Mouse (Mus musculus): ENCODE data around the gene Terb2.

Terb2 gene

GRCm38 (mm10) chr2:122233341-122233740, 47.3 kb downstream of the Terb2 start:
- no peak for DNase-seq (ENCODE audit: inconsistent ontology term)

- DNase-seq (ENCODE audit: inconsistent ontology term) = peak; percentile 47
Observed at GRCm38 (mm10) chr2:122233759-122234557, 47.9 kb downstream of the Terb2 start.

- peak; percentile 92 for DNase-seq (ENCODE audit: inconsistent ontology term)
Observed at GRCm38 (mm10) chr2:122234611-122235288, 48.7 kb downstream of the Terb2 start, which contains the start of gene Sord. Sord (plus strand) TSS chr2:122234749.

- no peak for DNase-seq (ENCODE audit: inconsistent ontology term)
Observed at GRCm38 (mm10) chr2:122235425-122235824, 49.4 kb downstream of the Terb2 start.

- no peak for DNase-seq (ENCODE audit: inconsistent ontology term)
Observed at GRCm38 (mm10) chr2:122236321-122236720, 50.2 kb downstream of the Terb2 start.

- peak; percentile 41 for DNase-seq (ENCODE audit: inconsistent ontology term)
Observed at GRCm38 (mm10) chr2:122237891-122238470, 51.9 kb downstream of the Terb2 start.

GRCm38 (mm10) chr2:122240735-122241134, 54.7 kb downstream of the Terb2 start:
- DNase-seq (ENCODE audit: inconsistent ontology term) = no peak

GRCm38 (mm10) chr2:122241226-122241625, 55.2 kb downstream of the Terb2 start:
- no peak for DNase-seq (ENCODE audit: inconsistent ontology term)

- DNase-seq (ENCODE audit: inconsistent ontology term) = no peak
Observed at GRCm38 (mm10) chr2:122241935-122242334, 55.9 kb downstream of the Terb2 start.

GRCm38 (mm10) chr2:122243671-122244131, 57.6 kb downstream of the Terb2 start:
- peak; percentile 65 for DNase-seq (ENCODE audit: inconsistent ontology term)

GRCm38 (mm10) chr2:122247786-122248185, 61.7 kb downstream of the Terb2 start:
- no peak for DNase-seq (ENCODE audit: inconsistent ontology term)

GRCm38 (mm10) chr2:122255997-122256396, 69.9 kb downstream of the Terb2 start:
- no peak for DNase-seq (ENCODE audit: inconsistent ontology term)

Data from Muller cell, postnatal 12 days (primary cell).